Mouse (Mus musculus) gastrocnemius, adult 18-20 months (tissue): Measurements from ENCODE around the gene Fam122b. TPM values are rescaled to one million over a fixed set of nuclear protein-coding genes. Genes with fewer than 3 reads are reported as not detected.

Experiments
- DNase-seq: peaks from one replicate; pipeline ENCODE4 v3.0.0; 2021; ENCODE audit warnings: low spot score
- total RNA-seq, 2 experiments: library from RNA; stranded (reverse); gene quantifications; 2 replicates each; pipeline ENCODE4 v1.2.3; 2021

The Fam122b gene
- total RNA-seq, 2 experiments from 2014 or later = 1.6 to 1.8 TPM

- no peak for DNase-seq
Measured at GRCm38 (mm10) chrX:53201616-53202015, 68.0 kb downstream of the Fam122b start.

GRCm38 (mm10) chrX:53197681-53198080, 71.9 kb downstream of the Fam122b start:
- no peak for DNase-seq

- DNase-seq = no peak
Measured at GRCm38 (mm10) chrX:53196392-53196791, 73.2 kb downstream of the Fam122b start.

Other genes starting within 250 kb of the Fam122b start
- gene Plac1, start 29.7 kb downstream of the Fam122b start, total RNA-seq = not detected
- not detected for gene Fam122c, start 3.6 kb upstream of the Fam122b start, total RNA-seq
- 10 to 100 TPM; 71.1 to 87.9 TPM for gene Mospd1, start 100.7 kb upstream of the Fam122b start, total RNA-seq
- not detected for gene Etd, start 165.1 kb upstream of the Fam122b start, total RNA-seq